Mouse (Mus musculus) gastrocnemius, adult 2 months (tissue): ENCODE results near the gene Rspo3. TPM values are rescaled to one million over a fixed set of nuclear protein-coding genes. Genes with fewer than 3 reads are reported as not detected.

Source experiments
- DNase-seq: peaks from one replicate; pipeline ENCODE4 v3.0.0; 2022
- H3K27ac ChIP-seq: fragments of 200-600 bp; 2 replicates; pipeline ENCODE4 v1.8.1; 2022; ENCODE audit warnings: mild to moderate bottlenecking
- H3K4me3 ChIP-seq: fragments of 200-600 bp; 2 replicates; pipeline ENCODE4 v1.8.1; 2022; ENCODE audit warnings: mild to moderate bottlenecking, moderate library complexity
- CTCF ChIP-seq: fragments of 200-600 bp; IDR thresholded peaks from 2 replicates; pipeline ENCODE4 v1.8.1; 2022; ENCODE audit warnings: antibody characterized with exemption, mild to moderate bottlenecking, moderate library complexity
- intact Hi-C: fragments of 180-260 bp; cut with DNase I; formaldehyde crosslinking; loops from one replicate; pipeline ENCODE4 v1.15.1; 2025
- total RNA-seq, 2 experiments: library from RNA; stranded (reverse); gene quantifications; 2 replicates each; pipeline ENCODE4 v1.2.3; 2021

Gene Rspo3
- total RNA-seq, 2 experiments from 2014 or later, result 1.8 to 4.2 TPM

DNA sequence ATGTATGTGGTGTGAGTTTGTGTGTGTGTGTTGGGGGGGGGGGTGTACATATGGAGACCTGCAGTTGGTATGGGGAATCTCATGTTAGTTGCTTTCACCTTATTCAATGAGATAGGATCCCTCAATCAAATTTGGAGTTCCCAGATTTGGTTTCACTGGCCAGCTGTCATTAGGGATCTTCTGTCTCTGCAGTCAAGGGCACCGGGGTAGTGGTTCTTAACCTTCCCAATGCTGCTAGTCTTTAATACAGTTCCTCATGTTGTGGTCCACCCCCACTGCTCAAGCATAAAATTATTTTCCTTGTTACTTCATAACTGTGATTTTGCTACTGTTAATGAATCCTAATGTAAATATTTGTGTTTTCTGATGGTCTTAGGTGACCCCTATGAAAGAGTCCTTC lies 22.1 kb downstream of the Rspo3 start:
- intact Hi-C loops, result no loop called here
- no peak for TF ChIP-seq CTCF
- no peak overlapping the region for H3K27ac ChIP-seq
- no peak for DNase-seq
- H3K4me3 ChIP-seq, result no peak overlapping the region

DNA sequence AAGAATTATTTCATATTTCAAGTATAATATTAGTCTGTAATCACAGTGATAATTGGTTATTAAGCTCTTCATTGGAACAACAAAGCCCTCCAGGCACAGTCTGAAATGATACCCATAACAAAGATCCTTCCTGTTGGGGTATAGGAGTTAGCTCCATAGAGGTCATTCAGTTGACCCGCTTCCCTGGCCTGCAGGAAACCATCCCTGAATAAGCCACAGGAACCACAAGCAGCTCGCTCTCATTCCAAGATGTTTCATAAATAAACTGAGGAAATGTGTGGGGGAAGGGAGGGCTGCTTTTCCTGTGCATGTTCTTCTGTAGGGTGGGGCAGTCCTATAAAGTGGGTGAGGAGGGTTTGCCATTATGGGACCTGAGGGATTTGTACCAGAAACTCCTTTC lies 27.5 kb downstream of the Rspo3 start:
- TF ChIP-seq CTCF, result no peak
- intact Hi-C loops, result no loop called here
- no peak for DNase-seq

DNA sequence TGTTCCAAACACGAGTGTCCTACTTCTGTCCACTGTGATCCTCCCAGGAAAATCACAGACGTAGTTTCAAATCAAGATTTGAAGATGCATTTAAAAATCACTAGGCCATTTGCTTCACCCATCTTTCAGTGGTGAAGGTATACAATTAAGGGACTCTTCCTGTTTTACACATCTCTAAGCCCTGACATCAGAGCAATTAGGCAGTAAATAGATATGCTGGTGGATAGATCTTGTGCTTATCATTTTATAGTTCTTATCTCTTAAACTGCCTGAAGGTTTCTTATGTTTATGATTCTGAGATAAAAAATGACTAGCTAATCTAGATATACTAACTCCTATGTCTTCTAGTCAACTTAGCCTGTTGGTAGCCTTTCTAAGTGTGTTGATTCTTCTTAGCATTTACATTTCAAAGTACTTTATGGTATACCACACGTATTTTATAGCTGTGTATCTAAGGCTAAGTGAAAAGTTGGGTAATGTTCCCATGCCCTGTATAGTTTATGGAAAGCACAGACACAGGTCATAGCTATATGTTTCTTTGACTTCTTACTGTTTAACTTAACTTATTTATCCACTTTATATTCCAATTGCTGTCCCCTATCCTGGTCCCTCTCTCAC lies 38.4 kb downstream of the Rspo3 start:
- intact Hi-C loops, result no loop called here
- no peak for TF ChIP-seq CTCF
- no peak overlapping the region for H3K4me3 ChIP-seq
- no peak overlapping the region for H3K27ac ChIP-seq
- DNase-seq, result no peak

More for the DNA sequence above, 27.5 kb downstream of the Rspo3 start:
- H3K4me3 ChIP-seq, result no peak overlapping the region
- no peak overlapping the region for H3K27ac ChIP-seq

DNA sequence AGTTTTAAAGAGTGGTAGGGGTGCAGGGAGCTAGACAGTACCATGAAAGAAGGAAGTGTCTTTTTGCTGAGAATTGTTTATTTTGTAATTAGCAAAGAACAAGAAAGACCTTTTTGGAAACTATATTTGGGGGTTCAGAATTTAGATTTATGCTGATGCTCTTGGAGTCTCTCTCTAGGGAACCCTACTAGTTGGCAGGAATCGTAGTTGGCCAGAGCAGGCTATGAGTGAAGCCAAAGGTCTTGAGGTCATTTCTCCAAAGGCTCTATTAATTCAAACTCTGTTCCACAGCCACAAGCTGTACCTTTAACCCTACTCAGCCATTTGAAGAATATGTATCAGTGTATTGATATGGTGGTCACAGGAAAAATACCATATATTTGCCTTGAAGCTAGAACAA lies 41.7 kb downstream of the Rspo3 start:
- no peak for TF ChIP-seq CTCF
- peak; percentile 22 for DNase-seq
- intact Hi-C loops, result no loop called here
- Histone ChIP-seq H3K4me3 (no peak overlapping the region), H3K27ac (no peak overlapping the region)

DNA sequence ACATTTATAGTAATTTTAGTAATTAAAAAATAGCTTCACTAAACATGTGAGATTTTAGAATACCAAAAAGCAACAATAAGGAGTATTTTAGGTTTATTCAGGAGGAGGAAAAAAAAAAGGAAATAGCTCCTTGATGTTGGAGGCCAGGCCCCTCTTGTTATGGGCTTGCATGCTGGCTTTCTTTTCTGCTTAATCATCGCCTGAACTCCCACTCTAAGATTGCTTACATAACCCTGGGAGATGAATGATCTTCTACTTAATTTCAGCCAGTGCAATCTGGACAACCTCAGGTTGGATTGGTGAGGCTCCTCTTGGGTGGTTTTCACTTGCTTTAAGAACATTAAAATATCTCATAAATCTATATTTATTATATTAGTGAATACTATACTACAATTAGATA lies 54.7 kb downstream of the Rspo3 start:
- intact Hi-C loops, result no loop called here
- TF ChIP-seq CTCF, result no peak
- no peak overlapping the region for H3K27ac ChIP-seq
- no peak overlapping the region for H3K4me3 ChIP-seq
- DNase-seq, result no peak

DNA sequence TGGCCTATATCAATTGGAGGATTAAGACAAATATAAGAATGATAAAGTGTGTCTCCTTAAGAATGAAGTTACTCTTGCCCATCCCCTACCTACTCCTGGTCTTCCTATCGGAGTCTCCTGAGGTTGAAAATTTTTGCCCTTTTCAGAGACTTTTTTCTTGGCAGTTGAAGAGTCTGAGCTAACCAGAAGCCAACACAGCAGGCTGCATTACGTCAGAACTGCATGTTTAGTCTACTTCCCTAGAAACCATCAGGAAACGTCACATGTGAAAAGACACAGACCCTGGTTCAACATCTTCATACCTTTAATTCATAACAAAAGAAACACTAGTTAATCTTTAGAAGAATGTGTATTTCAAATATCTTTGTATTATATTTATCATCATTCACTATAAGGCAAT lies 56.3 kb downstream of the Rspo3 start:
- no peak overlapping the region for H3K27ac ChIP-seq
- no peak for TF ChIP-seq CTCF
- DNase-seq, result no peak
- H3K4me3 ChIP-seq, result no peak overlapping the region
- intact Hi-C loops, result no loop called here

DNA sequence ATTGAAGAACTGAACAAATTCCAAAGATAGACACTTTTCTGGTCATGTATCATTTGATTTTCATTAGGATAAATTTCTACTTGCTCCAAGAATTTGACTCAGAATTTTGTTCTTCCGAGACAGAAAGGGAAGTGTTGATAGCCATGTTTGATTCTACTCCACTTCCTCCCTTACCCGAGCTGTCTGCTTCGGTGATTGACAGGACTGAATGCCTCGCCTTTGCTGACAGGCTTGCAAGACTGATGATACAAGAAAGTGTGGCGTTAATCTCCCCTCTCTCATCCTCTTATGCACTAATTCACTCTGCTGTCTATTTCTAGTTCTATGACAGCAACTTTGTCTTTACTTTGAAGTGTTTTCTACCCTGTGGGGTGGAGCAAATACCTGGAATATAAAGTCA lies 65.2 kb downstream of the Rspo3 start:
- no peak overlapping the region for H3K4me3 ChIP-seq
- DNase-seq, result no peak
- intact Hi-C loops, result no loop called here
- no peak overlapping the region for H3K27ac ChIP-seq
- TF ChIP-seq CTCF, result no peak

DNA sequence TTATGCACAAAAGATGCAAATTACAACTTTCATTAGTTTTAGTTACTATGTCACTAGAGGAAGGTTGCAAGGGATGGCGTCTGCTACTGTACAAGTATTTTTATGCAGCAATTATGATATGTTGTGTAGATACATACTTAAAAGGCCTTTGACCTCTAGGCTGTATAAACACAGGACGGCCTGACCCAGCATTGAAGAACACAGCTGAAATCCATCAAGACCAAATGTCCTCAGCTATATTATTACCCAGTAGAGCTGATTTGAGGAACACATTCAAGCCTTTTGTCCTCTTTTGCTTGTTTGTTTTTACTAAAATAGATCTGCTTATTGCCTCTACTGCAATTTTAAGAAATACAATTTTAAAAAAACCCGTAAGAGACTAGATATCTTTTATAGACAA lies 75.6 kb downstream of the Rspo3 start:
- Histone ChIP-seq H3K27ac (no peak overlapping the region), H3K4me3 (no peak overlapping the region)
- no peak for TF ChIP-seq CTCF
- intact Hi-C loops, result no loop called here
- DNase-seq, result no peak

DNA sequence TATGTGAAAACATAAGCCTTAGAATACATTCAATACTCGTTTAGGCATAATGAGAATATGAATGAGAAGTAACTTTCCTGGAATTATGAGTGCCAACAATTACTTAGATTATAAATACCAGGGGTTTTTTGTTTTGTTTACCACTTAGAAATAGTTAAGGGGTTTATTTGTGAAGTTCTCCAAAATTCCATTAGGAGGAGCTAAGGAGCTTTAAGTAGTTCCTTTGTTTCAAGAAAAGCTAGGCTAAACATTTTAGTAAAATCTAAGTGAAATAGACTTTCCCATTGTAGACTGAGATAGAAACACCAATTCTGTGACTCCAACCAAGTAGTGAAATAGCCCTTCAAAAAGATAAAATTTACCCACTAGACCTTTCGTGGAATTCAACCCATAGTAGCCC lies 76.0 kb downstream of the Rspo3 start:
- Histone ChIP-seq H3K4me3 (no peak overlapping the region), H3K27ac (no peak overlapping the region)
- no peak for DNase-seq
- intact Hi-C loops, result no loop called here
- TF ChIP-seq CTCF, result peak; percentile 51

DNA sequence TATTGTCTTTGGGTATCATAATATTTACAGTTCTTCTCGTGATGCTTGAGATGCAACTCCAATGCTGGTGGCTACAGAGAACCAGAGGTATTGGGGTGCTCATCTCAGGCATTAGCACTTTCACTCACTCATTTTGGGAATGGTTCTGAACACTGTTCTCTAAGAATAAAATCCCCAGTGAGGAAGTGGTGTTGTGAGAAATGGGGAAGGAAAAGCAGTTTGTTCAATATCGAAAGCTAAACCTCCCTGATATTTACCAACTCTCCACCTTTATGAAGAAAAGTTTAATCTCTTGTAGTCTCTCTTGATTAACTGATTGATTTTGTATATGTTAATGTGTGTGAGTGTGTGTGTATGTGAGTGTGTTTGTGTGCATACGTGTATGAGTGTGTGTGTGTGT lies 90.6 kb downstream of the Rspo3 start:
- TF ChIP-seq CTCF, result no peak
- no peak overlapping the region for H3K4me3 ChIP-seq
- DNase-seq, result no peak
- H3K27ac ChIP-seq, result no peak overlapping the region
- intact Hi-C loops, result no loop called here

DNA sequence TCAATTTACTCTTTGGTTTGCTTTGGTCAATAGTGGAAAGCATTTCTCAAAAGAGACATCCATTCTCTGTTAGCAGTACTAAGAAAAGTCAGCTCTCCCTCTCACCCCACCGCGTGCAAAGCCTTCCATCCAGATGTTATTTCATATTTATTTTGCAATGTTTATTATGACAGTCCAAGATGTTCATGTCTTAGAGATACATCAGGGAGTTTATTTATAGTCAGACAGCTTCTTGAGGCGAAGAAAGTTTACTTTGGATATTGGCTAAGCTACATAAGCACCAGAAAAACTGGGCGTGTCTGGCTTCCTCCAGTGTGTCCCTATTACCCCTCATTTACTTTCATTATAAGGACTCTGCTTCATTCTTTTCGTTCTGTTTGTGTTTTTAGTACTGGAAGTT lies 94.4 kb downstream of the Rspo3 start:
- DNase-seq, result no peak
- no peak overlapping the region for H3K27ac ChIP-seq
- TF ChIP-seq CTCF, result no peak
- H3K4me3 ChIP-seq, result no peak overlapping the region
- intact Hi-C loops, result no loop called here

DNA sequence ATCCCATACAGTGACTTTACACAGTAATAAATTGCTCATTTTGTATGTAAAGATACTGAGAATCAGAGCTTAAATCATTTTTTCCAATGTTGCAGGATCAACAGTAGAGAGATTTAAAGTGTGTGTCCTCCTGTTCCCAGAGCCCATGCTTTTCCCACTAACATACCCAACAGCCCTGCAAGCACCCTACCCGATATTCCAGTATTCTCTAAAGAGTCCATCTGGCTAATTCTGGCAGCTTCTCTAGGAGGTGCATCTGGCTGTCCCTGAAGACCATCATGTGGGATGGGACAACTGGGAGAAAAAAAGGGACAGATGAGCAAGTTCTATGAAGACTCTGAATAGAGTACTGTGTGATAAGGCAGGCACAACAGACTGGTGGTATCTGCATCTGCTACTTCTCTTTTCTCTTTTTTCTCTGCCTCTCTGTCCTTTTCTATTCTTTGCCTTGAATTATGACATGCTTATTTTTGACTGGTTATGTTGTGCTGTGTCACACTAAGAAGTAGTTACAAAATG lies 102.7 kb downstream of the Rspo3 start:
- no peak for TF ChIP-seq CTCF
- Histone ChIP-seq H3K4me3 (no peak overlapping the region), H3K27ac (no peak overlapping the region)
- no peak for DNase-seq
- intact Hi-C loops, result no loop called here

DNA sequence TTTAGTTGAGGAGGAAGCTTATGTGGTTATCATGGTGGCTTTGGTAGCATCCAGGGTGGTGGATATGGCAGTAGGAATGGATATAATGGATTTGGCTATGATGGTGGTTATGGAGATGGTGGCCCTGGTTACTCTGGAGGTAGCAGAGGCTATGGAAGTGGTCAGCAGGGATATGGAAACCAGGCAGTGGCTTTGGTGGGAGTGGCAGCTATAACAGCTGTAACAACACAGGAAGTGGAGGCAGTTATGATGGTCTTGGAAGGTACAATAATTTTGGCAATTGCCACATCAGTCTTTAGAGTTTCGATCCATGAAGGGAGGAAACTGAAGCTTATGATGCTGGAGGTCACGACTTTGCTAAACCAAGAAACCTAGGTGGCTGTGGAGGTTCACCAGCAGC lies 109.0 kb downstream of the Rspo3 start:
- DNase-seq, result no peak
- no peak for TF ChIP-seq CTCF
- Histone ChIP-seq H3K27ac (no peak overlapping the region), H3K4me3 (no peak overlapping the region)
- intact Hi-C loops, result no loop called here

DNA sequence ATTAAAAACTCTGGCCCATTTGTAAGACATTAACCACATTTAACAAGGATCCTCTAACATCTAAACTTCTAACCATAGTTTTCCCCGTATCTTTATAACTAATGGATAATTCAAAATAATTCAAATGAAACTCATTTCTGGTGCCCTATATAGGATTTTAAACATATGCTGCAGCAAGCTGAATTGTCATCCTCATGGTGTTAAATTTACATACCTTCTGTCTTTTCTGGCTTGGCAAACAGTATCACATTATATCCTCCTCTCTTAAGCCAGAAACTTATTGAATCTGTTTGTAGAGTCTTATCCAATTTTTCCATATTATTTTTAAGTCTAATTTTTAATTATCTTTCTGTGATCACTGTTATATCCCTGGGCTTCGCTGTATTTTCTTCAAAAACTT lies 111.1 kb downstream of the Rspo3 start:
- H3K27ac ChIP-seq, result no peak overlapping the region

More for the DNA sequence above, 111.1 kb downstream of the Rspo3 start:
- no peak overlapping the region for H3K4me3 ChIP-seq
- intact Hi-C loops, result no loop called here
- DNase-seq, result no peak
- TF ChIP-seq CTCF, result no peak
